Mouse (Mus musculus) adrenal gland, adult 18-20 months (tissue): ENCODE measurements around the gene Arf4. TPM values are rescaled to one million over a fixed set of nuclear protein-coding genes. Genes with fewer than 3 reads are reported as not detected.
"Not testable (repeated sequence)": the region's sequence is repeated elsewhere in the genome, so short reads cannot be mapped to it uniquely, and the experiment has no call there.

Experiments
- DNase-seq, 2 experiments: peaks; one replicate each; pipeline ENCODE4 v3.0.0; 2021 to 2022; ENCODE audit warnings: low spot score in 2 of 2
- total RNA-seq, 2 experiments: library from RNA; stranded (reverse); gene quantifications; 1 replicate in 1 of 2; 2 replicates in 1 of 2; pipeline ENCODE4 v1.2.3; 2021

Arf4 gene
- total RNA-seq, 2 experiments from 2014 or later: 200 to 211 TPM

DNA sequence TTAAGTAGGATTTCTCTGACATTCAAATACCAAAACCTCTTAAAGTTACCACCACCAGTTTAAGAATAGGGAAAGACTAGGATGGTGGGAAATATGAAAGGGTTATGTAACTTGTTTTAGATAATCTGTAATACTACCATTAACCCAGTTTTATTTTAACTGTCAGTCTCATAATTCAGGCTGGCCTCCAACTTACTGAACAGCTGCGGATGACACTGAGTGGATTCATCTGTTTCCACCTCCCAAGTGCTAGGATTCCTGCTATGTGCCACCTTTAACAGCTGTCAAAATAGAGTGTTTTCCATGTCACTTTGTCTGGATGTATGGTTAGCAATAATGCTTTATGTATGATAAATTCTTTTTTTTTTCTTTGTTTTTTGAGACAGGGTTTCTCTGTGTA is 22.4 kb downstream of the Arf4 start:
- no peak for DNase-seq

DNA sequence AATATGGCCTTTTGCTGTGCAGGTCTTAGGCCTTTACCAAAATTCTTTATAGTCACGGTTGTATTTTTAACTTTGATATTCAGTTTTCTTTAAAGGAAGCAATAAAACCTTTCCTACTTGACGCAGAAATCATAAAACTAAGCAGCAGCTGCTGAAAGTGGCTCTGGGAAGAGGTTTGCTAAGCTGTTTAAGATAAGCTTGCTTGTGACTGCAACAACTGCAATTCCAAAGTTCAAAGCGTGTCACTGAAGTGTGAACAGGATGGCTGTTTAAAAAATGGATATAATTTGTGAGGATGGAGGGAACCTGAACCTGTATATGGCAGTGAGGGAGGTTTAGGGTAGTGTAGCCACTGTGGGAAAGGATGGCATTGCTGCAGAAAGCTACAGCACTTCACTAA is 24.1 kb downstream of the Arf4 start:
- DNase-seq: no peak

DNA sequence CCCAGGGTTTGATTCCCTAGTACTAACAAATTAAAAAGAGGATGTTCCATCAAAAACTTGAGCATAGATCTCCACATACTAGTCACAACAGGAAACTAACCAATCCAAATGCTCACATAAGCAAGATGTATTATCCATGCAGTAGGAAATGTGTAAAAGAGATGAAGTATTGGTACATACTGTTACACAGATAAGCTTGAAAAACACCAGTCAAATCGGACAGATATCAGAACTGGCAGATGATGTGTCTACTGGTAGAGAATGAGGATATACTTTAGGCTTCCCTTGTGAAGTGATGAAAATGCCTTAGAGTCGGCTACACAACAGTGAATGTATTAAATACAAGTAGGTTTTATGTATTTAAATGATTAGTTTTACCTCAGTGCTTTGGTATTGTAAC is 24.6 kb downstream of the Arf4 start:
- DNase-seq: no peak

DNA sequence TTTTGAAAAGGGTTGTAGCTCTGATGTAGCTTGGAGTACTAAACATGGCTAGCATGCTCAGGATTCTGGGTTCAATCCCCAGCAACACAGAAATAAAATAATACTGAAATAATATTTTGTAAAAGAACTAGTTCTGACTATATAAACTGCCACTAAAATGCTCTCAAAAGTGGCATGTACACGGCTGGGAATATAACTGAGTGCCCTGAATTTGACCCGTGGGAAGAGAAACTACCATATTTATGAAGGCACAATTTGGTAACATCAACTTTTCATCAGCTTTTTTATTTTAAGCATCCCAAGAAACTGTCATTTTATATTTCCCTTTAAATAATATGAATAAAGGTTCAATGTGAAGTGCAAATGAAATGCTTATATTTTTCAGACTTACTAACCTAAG is 26.0 kb downstream of the Arf4 start:
- DNase-seq: no peak

DNA sequence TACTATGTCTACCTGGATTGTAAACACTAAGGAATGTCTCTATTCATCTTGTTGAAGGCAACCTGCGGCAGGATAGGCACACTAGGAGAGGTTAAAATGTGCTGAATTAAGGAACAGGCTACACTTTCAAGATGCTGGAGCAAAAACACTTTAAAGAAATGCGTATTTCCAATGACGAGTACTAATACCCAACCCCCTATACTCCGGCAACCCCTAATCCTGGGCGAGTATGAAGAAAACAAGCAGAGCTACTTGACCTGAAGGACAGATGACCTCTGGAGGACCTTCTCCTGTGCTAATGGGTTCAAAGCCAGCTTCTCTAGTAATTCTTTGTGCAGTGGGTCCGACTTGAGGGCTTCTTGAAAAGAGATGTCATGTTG is 30.1 kb downstream of the Arf4 start:
- DNase-seq: no peak

DNA sequence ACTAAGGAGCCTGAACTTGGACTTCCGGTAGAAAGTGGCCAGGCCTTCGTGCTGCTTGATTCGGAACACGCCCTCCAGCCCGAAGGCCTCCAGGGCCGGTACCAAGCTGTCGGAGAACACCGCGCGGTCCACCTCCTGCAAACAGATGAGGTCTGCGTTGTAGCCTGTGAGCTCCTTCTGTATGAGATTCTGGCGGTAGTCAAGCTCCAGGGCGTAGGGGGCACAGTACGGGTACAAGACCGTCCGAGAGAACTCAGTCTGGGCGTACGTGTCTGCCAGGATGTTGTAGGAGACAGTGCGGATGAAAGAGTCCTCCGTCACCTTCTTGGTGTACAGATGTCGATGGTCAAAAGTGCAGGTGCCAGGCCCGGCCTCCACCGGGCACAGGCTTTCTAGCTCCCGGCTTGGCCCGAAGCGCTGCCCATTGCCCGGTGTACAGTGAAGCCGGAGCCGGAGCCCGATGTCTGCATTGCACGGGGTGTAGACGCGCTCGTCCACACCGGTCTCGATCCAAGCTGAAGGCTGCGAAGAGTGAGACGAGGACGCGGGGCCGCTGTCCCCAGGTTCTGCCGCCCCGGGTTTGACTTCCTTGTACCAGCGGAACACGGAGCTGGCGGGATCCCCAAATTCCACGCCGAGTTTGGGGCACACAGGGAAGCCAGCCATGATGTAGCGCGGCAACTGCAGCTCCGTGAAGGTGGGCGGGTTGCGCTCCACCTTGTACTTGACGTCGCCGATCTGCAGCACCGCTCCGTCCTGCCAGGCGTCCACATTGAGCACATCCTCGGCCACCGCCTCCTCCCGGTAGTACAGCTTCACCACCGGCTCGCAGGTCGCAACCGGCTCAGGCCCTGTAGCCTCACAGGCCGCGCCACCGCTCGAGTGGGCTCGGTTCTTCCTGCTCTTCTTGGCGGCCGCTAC is 30.8 kb downstream of the Arf4 start:
- peak; percentile 22 to 47 for DNase-seq

DNA sequence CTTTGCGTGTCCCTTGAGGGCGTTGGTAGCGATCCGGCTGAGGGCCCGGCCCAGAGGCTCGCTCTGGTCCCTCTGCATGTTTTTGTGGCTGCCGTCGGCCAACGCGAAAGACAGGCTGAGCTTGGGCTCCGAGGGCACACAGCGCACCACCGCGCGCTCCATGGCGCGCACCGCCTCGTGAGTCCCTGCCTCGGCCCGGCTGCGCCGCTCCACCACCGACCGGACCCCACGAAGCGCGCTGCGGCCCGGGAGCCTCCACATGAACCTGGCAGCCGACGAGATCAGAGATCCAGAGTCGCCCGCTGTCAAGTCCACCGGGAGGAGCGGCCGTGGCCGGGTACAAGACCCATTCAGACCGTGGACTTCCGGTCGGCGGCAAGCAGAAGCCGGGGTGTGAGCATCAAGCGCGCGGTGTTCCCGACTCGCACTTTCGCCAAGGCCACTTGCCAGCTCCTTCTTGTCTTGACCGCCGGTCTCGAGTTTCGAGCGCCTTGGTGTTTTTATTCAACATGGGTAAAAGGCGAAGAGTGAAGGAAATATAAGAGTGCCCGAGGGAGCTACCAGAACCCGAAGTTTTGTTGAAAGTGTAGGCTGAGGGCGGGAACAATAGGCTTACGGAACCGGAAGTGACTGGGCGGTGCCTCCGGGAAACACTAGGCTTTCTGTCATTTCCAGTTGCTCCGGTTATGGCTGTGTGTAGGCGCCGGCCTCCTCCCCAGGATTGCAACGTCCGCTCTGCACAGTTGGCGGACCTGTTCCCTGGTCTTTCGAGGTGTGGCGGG is 31.6 kb downstream of the Arf4 start, which contains the start of gene Pde12:
Gene Pde12, minus strand, starts transcription at position 592 of the 782 bp plus-strand sequence.
- DNase-seq: peak; percentile 76 to 82

DNA sequence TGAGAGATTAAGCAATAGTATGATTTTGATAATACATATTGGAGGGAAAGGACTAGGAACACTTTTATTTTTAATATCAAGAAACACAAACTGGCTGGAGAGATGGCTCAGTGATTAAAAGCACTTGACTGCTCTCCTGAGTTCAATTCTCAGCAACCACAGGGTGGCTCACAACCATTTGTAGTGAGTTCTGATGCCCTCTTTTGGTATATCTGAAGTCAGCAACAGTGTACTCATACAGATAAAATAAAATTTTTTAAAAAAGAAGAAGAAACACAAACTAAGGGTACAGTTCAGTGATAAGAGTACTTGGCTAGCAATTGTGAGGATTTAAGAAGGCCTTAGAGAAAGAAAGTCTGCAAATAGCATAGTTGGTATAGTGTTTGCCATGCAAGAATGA is 33.1 kb downstream of the Arf4 start:
- no peak for DNase-seq

DNA sequence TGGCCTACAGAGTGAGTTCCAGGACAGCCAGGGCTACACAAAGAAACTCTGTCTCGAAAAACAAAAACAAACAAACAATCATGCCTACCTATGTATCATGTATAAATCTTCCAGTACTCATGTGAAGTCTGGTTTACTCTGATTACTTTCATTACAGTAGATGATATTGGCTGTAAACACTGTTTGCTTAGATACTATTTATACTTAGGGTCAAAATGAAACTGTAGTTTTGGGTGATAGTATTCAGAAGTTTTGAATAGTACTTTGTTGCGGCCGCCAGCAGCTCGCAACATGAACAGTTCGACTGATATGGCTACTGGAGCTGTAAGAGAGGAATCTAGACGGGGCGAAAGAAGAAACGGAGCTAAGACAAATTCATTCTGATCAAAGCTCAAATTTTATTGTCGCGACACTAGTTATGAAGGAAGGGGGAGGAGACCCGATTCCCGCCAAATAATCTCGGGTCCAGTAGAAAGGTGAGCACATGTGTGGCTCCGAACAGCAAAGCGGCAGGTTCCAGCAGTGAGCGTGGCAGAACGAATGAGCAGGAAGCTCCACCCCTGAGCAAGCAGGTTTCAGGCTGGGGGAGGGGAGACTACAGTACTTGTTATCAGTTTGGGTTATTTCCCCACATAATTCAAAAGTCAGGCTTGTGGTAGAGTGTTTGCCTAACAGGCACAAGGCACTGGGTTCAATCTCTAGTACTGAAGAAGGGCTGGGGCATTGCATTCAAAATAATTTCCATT is 34.2 kb downstream of the Arf4 start:
- DNase-seq: not testable (repeated sequence)

DNA sequence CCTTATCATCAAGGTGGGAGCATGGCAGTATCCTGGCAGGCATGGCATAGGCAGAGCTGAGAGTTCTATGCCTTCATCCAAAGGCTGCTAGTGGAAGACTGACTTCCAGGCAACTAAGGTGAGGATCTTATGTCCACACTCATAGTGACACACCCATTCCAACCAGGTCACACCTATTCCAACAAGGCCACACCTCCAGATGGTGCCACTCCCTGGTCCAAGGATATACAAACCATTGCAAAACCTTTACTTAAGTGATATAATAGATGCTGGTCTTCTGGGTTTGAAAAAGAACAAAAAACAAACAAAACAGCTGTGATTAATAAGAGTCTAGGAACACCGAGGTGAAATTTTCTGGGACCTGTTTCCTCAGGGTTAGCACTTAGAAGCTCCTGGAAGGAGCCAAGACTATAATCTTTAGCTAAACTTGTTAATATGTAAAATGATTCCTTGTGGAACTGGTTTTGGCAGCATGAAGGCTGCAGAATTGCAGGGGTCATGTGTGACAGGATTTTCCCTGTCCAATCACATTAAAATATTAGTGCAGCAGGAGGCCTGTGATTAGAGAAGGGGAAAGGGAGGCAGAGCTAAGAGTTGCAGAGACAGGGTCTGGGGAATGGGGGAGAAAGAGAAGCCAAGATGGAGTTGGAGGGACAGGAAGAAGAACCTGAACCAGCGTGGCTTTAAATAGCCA is 36.7 kb downstream of the Arf4 start:
- not testable (repeated sequence) for DNase-seq

DNA sequence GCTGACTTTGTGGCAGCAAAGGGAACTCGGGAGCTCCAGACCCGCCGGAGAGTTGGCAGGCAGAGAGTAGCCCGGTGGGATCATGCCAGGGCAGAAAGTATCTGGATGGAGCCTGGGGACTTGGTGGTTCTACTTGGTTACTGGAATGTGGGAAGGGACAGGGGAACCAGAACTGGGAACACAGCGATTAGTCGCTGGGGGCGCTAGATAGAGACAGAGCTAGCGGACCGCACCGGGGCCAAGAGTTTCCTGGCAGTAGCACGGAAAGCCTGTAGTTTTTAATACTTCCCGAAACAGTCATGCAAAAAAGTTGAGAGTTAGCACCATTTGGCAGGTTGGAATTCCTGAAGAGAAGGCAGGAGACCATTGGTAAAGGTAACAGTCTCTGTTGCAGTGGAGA is 37.5 kb downstream of the Arf4 start:
- DNase-seq: peak in 1 of 2 experiments; percentile 31

DNA sequence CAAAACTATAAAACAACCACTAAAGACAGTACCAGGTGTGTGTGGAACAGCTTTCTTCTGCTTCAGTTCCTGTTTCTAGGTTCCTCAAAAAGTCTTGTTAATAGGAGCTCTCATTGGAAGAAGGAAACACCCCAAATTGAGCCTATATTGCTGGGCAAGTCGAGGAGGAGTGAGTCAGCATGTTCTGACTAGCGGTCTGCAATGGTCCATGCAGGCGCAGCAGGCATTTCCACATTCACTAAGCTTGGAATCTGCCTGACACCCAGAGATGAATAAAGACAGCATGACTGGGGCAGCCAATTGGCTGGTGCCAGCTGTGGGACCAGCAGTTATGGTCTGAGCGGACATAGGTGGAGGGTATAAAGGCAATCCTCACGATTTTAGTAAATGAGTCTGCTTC is 37.9 kb downstream of the Arf4 start:
- no peak for DNase-seq

DNA sequence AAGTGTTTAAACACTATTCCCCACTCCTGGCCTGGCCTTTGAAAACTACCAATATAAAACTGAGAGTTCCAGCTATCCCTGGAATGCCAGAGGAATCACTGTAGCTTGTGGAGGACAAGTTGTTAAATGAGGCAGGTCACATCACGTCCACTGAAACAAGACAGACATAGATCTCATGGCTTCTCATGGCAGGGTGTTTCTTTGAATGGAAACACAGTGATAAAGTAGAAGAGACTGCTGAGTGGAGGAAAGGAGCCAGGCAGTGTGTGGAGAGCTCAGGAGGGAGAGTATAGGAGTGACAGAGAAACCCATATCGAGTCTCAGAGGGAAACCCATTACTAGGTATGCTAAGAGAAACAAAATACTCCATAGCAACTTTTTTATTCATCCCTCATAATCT is 52.9 kb downstream of the Arf4 start:
- DNase-seq: no peak

DNA sequence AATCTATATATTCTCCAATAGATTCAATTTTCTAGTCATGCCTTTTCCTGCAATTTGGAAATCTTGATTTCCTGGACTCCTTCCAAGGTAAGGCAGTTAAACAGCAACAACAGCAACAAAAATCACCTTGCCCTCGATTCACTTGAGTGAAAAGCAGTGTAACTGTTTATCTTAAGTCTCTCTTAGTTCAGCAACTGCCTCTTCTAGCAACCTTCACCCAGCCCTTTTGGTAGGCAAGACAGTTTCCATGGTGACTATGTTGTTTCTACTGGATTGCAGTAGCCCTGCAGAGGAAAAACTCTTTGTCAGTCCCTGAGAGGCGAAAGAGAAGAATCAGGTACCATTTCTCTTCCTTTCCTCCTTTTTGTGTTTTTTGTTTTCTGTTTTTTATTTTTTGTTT is 53.5 kb downstream of the Arf4 start:
- DNase-seq: no peak

DNA sequence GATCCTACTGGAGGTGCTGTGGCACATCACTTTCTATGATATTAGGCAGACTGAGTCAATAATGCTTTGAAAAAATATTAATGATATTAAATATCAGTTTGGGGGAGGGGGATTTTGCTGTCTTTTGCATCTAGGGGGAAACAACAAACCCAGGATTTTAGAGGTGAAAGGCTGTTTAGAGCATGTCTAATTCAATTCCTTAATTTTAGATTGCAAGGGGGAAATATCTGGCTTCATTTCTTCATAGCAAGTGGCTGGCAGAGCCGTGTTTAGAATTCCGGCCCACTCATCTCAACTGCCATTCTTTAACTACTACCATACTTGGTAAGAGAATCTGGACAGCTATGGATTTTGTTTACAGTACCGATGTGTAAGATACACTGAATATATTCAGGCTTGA is 55.1 kb downstream of the Arf4 start, which contains the start of gene Dnah12:
Gene Dnah12, plus strand, starts transcription at position 301 of the 400 bp plus-strand sequence.
- no peak for DNase-seq

DNA sequence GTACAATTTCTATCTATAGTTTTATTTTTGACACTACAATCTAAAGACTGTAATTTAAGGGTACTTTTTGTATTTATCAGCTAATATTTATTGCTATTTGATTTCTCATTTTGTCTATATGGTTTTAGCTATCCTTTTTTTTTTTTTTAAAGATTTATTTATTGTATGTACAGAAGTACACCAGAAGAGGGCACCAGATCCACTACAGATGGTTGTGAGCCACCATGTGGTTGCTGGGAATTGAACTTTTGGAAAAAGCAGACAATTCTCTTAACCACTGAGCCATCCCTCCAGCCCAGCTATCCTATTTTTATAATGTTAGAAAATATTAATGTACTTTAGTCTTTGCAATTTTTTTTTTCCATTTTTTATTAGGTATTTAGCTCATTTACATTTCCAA is 60.0 kb downstream of the Arf4 start:
- no peak for DNase-seq

DNA sequence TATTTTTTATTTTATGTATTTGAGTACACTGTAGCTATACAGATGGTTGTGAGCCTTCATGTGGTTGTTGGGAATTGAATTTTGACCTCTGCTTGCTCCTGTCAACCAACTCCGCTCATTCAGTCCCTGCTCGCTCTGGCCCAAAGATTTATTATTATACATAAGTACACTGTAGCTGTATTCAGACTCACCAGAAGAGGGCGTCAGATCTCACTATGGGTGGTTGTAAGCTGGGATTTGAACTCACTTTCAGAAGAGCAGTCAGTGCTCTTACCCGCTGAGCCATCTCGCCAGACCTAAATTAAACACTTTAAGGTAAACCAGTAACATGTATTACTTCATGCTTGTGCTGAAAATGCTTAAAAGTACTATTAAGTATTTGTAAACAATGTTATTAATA is 67.4 kb downstream of the Arf4 start:
- DNase-seq: not testable (repeated sequence)
